Mouse (Mus musculus) C2C12 (cell line): ENCODE data around the gene Tlr9.

Experiments
- CEBPB ChIP-seq: IDR thresholded peaks from one replicate; pipeline ENCODE4 v1.6.1; 2011; ENCODE audit warnings: low read depth, mild to moderate bottlenecking, control low read depth, moderate library complexity
- CTCF ChIP-seq: IDR thresholded peaks from one replicate; pipeline ENCODE4 v1.5.1; 2011; ENCODE audit not compliant: control insufficient read depth, insufficient read depth, insufficient read length
- MAX ChIP-seq: IDR thresholded peaks from one replicate; pipeline ENCODE4 v1.6.1; 2011; ENCODE audit warnings: mild to moderate bottlenecking, control low read depth
- MYOG ChIP-seq: IDR thresholded peaks from one replicate; pipeline ENCODE4 v1.6.1; 2011; ENCODE audit not compliant: control insufficient read depth, insufficient read length; ENCODE audit errors: extremely low read depth
- USF1 ChIP-seq: IDR thresholded peaks from one replicate; pipeline ENCODE4 v1.6.1; 2011; ENCODE audit warnings: low read depth, mild to moderate bottlenecking, control low read depth, moderate library complexity

GRCm38 (mm10) chr9:106237878-106238277, 15.5 kb downstream of the Tlr9 start:
- no peak for TF ChIP-seq CEBPB
- no peak for TF ChIP-seq CTCF
- no peak for TF ChIP-seq MYOG
- no peak for TF ChIP-seq USF1
- TF ChIP-seq MAX = no peak
